Mouse (Mus musculus) midbrain, embryonic 16.5 days (tissue): ENCODE data around the gene Dnajc30. TPM values are rescaled to one million over a fixed set of nuclear protein-coding genes. Genes with fewer than 3 reads are reported as not detected.
A peak's percentile ranks its signal among the peaks of the same experiment; 100 is the strongest.

Experiments
- ATAC-seq: fragments of 200-750 bp; cut with Nextera tagmentation; 2 replicates; pipeline ENCODE4 v1.8.0; 2017; ENCODE audit warnings: moderate TSS enrichment
- H3K27ac ChIP-seq: fragments of 300-500 bp; sonication (generic); 2 replicates; pipeline ENCODE4 v1.5.1; 2014; ENCODE audit warnings: mild to moderate bottlenecking, low read length, mixed read lengths
- H3K27me3 ChIP-seq: fragments of 300-500 bp; sonication (generic); 2 replicates; pipeline ENCODE4 v1.6.1; 2014; ENCODE audit warnings: low read depth, low read length, mixed read lengths; ENCODE audit not compliant: control insufficient read depth, insufficient read depth
- H3K36me3 ChIP-seq: fragments of 300-500 bp; sonication (generic); 2 replicates; pipeline ENCODE4 v1.6.1; 2014; ENCODE audit warnings: mild to moderate bottlenecking, low read length, moderate library complexity, mixed read lengths; ENCODE audit not compliant: control insufficient read depth, insufficient read depth
- H3K4me1 ChIP-seq: fragments of 300-500 bp; sonication (generic); 2 replicates; pipeline ENCODE4 v1.6.1; 2014; ENCODE audit warnings: mild to moderate bottlenecking, low read length, mixed read lengths; ENCODE audit not compliant: control insufficient read depth, insufficient read depth
- H3K4me2 ChIP-seq: fragments of 300-500 bp; sonication (generic); 2 replicates; pipeline ENCODE4 v1.6.1; 2014; ENCODE audit warnings: mild to moderate bottlenecking, low read length, mixed read lengths
- H3K4me3 ChIP-seq: fragments of 300-500 bp; sonication (generic); 2 replicates; pipeline ENCODE4 v1.5.1; 2014; ENCODE audit warnings: low read depth, mild to moderate bottlenecking, low read length, moderate library complexity, mixed read lengths
- H3K9ac ChIP-seq: fragments of 300-500 bp; sonication (generic); 2 replicates; pipeline ENCODE4 v1.6.1; 2014; ENCODE audit warnings: low read depth, low read length, mixed read lengths
- H3K9me3 ChIP-seq: fragments of 300-500 bp; sonication (generic); replicated peaks from 2 replicates; pipeline ENCODE4 v1.6.1; 2014; ENCODE audit warnings: mild to moderate bottlenecking, low read length, mixed read lengths; ENCODE audit not compliant: control insufficient read depth, poor library complexity, severe bottlenecking
- WGBS: fragments of 180-500 bp; shearing (Covaris S2); extraction: QIAGEN DNeasy Blood & Tissue Kit; methylation state at CpG from one replicate; pipeline ENCODE4 v1.1.7; 2014; 5-methylcytosine and 5-hydroxymethylcytosine counted together
- polyA plus RNA-seq: library from polyadenylated mRNA; unstranded; fragments of >200 nt; fragmentation: Nextera tagmentation; extraction: Ambion mirVana; gene quantifications from 2 replicates; pipeline ENCODE4 v1.2.1, GENCODE M21; 2015

Dnajc30 gene
- polyA plus RNA-seq: 48.8 and 49.6 TPM in 2 replicates

DNA sequence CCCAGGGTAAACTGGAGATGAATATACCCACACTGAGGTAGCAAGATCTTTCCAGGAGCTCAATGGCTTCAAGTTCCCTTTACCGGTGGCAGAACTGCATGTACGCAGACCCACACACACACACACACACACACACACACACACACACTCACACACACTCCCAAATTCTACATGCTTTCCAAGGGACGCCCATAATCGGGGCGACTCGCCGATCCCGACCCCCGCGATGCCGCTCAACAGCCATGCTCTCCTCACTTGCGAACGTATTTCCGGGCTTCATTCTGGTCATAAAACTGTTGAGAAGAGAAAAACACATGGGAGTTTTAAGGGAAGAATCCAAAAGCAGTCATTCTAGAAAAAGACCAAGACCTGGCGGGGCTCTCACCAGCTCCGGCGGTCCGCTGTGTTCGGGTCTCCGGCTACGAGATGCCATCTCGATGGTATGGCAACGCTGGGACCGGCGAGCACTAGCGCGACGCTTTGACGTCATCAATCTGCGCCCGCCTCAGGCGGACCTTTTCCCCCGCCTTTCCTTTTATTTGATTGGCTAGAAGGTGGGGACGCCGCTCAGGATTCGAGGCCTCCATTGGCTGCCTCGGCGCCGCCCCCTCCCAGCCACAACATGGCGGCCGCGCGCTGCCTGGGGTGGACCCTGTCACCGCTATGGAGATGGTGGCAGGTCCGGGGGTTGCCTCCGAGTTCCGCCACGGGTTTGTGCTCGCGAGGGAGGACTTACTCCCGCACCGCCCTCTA is at the start of gene Dnajc30:
Dnajc30 (plus strand) TSS at position 574 of the 753 bp plus-strand sequence.
- peaks cover 21% of the 10 kb centered on the region for H3K4me1 ChIP-seq
- H3K9ac ChIP-seq: peak within 1 kb of the TSS; percentile 86
- peak within 1 kb of the TSS; percentile 81 for H3K27ac ChIP-seq
- peak; percentile 96 for ATAC-seq
- H3K9me3 ChIP-seq: no peaks in the 10 kb centered on the region
- H3K27me3 ChIP-seq: no peaks in the 10 kb centered on the region
- peak within 1 kb of the TSS; percentile 76 for H3K4me3 ChIP-seq
- H3K36me3 ChIP-seq: peaks cover 25% of the 10 kb centered on the region
- H3K4me2 ChIP-seq: peak within 1 kb of the TSS; percentile 92
- under 1% methylated on average over 52 of the region's 52 CpGs for WGBS

DNA sequence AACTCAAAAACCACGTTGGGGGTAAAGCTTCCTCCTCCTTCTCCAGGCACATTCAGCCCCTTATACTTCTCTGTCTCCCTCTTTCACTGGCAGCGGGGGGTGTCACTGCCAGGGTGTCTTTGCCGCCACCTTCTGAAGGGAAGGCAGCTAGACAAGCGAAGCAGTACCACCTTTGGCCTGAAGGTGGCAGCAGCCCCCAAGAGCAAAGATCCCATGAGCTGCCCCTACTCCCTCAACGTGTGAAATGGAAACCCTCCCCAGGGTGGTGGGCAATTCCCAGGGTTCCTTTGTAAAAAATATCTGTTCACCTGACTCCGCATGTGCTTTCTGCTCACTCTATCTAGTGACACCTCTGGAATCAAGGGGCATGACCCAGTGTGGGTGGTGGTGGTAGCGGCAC is 48.5 kb upstream of the Dnajc30 start:
- no peak overlapping the region for H3K4me2 ChIP-seq
- no peak overlapping the region for H3K27ac ChIP-seq
- no peak overlapping the region for H3K4me3 ChIP-seq
- H3K4me1 ChIP-seq: peaks cover 18% of the 10 kb centered on the region
- 14% methylated on average over 7 of the region's 7 CpGs for WGBS
- no peak overlapping the region for H3K9ac ChIP-seq
- no peaks in the 10 kb centered on the region for H3K27me3 ChIP-seq
- no peaks in the 10 kb centered on the region for H3K9me3 ChIP-seq
- ATAC-seq: no peak
- H3K36me3 ChIP-seq: no peaks in the 10 kb centered on the region

DNA sequence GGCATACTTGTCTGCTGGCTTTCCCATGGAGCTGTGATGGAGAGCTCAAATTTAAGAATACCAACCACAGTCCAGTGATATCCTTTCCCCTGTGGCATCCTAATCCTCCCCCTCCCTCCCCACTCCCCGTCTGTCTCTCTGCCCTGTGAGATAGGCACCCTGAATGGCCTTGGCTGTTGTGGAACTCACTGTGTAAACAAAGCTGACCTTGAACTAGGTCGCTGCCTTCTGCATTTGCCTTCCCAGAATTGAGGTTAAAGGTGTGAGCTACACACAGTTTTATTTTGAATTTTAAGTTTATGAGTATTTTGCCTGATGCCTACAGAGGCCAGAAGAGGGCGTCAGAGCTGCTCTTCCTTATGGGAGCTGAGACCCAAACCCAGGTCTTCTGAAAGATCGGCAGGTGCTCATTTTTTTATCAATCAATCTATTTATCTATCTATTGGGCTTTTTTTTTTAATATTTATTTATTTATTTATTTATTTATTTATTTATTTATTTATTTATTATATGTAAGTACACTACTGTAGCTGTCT is 47.7 kb upstream of the Dnajc30 start:
- 68% methylated on average over 4 of the region's 4 CpGs for WGBS
- H3K4me3 ChIP-seq: no peak overlapping the region
- no peak overlapping the region for H3K4me2 ChIP-seq
- no peaks in the 10 kb centered on the region for H3K36me3 ChIP-seq
- H3K4me1 ChIP-seq: peaks cover 10% of the 10 kb centered on the region
- H3K27ac ChIP-seq: no peak overlapping the region
- H3K9ac ChIP-seq: no peak overlapping the region
- no peaks in the 10 kb centered on the region for H3K27me3 ChIP-seq
- no peak for ATAC-seq
- no peaks in the 10 kb centered on the region for H3K9me3 ChIP-seq

DNA sequence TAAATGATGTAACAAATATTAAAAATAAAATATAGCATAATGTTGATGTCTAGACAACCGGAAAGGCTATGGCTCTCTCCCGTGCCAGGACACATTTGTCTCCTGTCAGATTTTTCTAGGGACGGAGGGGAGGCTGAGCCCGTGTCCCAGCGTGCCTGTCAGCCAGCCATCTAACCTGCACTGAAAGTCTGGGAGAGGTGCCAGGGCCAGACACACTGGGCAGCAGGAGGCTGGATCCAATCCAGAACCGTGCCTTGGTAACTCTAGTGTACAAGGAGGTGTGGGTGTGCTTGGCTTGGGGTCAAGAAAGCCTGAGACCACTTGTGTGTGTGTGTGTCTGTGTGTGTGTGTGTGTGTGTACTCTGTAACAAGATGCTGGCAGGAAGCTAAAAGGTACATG is 42.2 kb upstream of the Dnajc30 start:
- Histone ChIP-seq H3K4me3 (no peak overlapping the region), H3K9ac (no peak overlapping the region), H3K4me1 (peaks cover 20% of the 10 kb centered on the region), H3K9me3 (no peaks in the 10 kb centered on the region), H3K27ac (no peak overlapping the region), H3K4me2 (no peak overlapping the region), H3K36me3 (no peaks in the 10 kb centered on the region), H3K27me3 (no peaks in the 10 kb centered on the region)
- WGBS: 73% methylated on average over 6 of the region's 6 CpGs
- ATAC-seq: no peak

DNA sequence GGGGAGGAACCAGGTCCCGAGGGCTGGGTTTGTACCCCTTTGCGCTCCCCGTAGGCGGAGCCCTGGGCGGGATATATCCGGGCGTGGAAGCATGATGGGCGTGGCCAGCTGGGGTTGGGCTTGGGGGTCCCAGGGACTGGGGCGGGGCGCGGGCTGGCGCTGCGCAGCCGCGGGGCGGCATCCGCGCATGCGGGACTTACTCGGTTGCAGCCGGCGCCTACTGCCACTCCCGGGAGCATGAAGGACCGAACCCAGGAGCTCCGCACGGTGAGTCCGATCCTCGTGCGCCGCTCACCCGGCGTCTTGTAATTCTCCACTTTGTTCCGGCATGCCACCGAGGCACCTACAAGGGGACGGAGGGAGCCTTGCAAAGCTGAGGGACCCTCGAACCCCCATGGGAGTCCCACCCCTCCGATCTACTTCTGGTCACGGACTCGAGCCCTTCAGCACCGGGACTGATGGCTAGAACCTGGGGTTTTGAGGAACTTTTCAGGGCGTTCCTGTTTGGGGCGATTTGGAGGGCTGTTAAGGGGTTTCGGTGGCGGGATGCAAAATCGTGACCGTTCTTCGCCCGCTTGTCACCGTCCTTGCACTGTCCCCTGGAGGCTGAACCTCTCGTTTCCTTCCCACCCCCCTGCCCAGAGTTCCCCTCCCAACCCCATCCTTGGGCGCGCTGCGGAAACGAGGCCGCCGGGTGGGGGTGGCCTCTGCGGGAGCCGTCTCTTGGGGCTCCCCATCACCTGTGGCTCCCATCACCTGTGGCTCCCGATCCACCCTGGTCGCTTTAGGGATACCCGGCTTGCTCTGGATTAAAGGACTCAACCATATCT is 40.4 kb upstream of the Dnajc30 start, which contains the start of gene Stx1a:
Stx1a (plus strand) TSS at position 139 of the 830 bp plus-strand sequence.
- Histone ChIP-seq H3K9ac (peak within 1 kb of the TSS; percentile 83), H3K36me3 (no peaks in the 10 kb centered on the region), H3K4me2 (peak within 1 kb of the TSS; percentile 89), H3K27ac (peak within 1 kb of the TSS; percentile 47), H3K4me3 (peak within 1 kb of the TSS; percentile 75), H3K27me3 (no peaks in the 10 kb centered on the region), H3K4me1 (peaks cover 20% of the 10 kb centered on the region), H3K9me3 (no peaks in the 10 kb centered on the region)
- under 1% methylated on average over 61 of the region's 61 CpGs for WGBS
- peak; percentile 94 for ATAC-seq

DNA sequence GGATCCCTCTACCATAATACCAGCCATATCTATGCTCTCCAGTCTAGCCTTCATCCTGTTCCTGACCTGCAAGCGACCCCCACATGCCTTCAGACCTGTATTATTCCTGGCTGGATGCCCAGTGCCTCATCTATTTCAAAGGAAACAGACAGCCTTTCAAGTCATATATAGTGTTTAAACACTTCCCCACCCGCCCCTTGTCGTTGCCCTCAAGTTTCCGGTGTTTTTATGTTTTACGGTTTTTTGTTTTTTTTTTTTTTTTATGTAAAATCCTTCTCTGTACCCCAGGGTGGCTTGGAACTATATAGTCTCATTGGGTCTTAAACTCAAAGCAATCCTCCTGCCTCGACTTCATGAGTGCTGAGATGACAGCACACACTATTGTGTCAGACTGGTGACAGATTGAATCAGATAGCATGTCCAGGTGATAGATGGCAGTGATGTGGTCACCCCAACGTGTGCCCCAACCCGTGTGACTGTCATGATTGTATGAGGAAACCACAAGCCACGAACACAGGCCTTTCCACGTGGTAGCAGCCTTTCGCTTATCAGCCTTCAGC is 39.3 kb upstream of the Dnajc30 start:
- WGBS: 81% methylated on average over 11 of the region's 11 CpGs

DNA sequence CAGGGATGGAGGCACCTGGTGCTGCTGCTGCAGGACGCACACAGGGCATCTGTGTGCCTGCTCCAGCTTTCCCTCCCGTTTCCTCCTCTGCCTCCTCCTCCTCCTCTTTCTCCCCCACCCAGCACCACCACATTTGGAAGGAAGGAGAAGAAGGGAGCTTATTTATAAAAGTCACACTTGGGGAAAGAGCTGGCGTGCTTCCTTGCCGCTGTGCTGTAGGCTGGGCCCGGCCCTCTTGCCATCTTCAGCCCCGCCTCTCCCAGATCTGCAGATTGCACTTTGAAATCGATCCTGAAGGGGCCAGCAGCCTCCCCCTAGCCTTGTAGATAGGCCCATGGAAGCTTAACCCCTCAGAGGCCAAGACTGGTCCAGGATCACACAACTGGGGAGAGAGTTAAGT is 38.1 kb upstream of the Dnajc30 start:
- Histone ChIP-seq H3K27me3 (no peaks in the 10 kb centered on the region), H3K27ac (no peak overlapping the region), H3K9me3 (no peaks in the 10 kb centered on the region), H3K4me2 (peak overlapping the region; percentile 25; the same call in 1 of the 2 replicates), H3K4me1 (peaks cover 24% of the 10 kb centered on the region), H3K4me3 (no peak overlapping the region), H3K36me3 (no peaks in the 10 kb centered on the region), H3K9ac (peak overlapping the region; percentile 31)
- no peak for ATAC-seq
- WGBS: 23% methylated on average over 7 of the region's 7 CpGs

More for the DNA sequence above, 39.3 kb upstream of the Dnajc30 start:
- H3K27ac ChIP-seq: no peak overlapping the region
- peak overlapping the region; percentile 75; the same call in 1 of the 2 replicates for H3K4me3 ChIP-seq
- H3K9me3 ChIP-seq: no peaks in the 10 kb centered on the region
- H3K4me1 ChIP-seq: peaks cover 24% of the 10 kb centered on the region
- peak overlapping the region; percentile 89 for H3K4me2 ChIP-seq
- no peaks in the 10 kb centered on the region for H3K27me3 ChIP-seq
- no peak overlapping the region for H3K9ac ChIP-seq
- ATAC-seq: no peak
- no peaks in the 10 kb centered on the region for H3K36me3 ChIP-seq

DNA sequence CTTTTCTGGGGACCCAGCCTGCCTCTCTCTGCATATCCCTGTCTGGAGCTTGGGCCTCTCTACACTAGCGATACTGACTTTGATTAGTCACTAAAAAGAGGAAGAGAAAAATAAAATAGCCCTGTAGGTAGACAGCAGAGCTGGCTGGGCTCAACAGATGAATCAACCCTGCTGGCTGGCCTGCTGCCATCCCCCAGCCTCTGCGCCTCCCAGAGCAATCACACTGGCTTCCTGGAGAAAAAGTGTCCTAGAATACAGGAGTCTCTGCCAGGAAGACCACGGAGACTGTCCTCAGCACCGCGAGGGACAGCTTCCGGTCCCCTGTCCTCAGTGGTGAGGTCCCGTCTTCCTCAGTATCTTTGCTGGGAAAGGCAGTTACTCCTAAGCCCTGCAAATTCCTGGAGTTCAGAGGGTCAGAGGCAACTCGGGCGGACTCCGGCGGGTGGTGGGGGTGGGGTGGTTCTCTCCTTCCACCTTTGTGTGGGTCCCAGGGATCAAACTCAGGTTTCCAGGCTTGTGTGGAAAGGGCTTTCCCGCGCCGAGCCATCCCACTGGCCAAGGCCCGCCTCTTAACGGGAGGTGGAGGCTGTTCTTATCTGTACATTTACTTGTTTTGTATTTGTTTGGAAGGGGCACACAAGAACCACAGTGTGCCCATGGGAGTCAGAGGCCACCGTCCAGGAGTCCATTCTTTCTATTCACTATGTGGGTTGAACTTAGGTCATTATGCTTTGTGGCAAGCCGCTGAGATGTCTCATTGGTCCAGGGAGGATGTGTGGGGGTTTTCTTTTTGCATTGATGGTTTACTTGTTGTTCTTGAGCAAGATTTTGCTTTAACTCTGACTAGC is 34.8 kb upstream of the Dnajc30 start:
- no peak overlapping the region for H3K4me3 ChIP-seq
- no peak for ATAC-seq
- H3K4me2 ChIP-seq: no peak overlapping the region
- H3K27me3 ChIP-seq: no peaks in the 10 kb centered on the region
- H3K27ac ChIP-seq: no peak overlapping the region
- H3K9me3 ChIP-seq: no peaks in the 10 kb centered on the region
- 56% methylated on average over 18 of the region's 18 CpGs for WGBS
- 0 out of 2 replicates have a peak overlapping the region, but pooled peaks have one; percentile 14 for H3K9ac ChIP-seq
- peaks cover 20% of the 10 kb centered on the region for H3K4me1 ChIP-seq
- no peaks in the 10 kb centered on the region for H3K36me3 ChIP-seq
